Mouse (Mus musculus) neural tube, embryonic 12.5 days (tissue): ENCODE data around the gene 7530416G11Rik. TPM values are rescaled to one million over a fixed set of nuclear protein-coding genes. Genes with fewer than 3 reads are reported as not detected.
A peak's percentile ranks its signal among the peaks of the same experiment; 100 is the strongest.

Experiments
- ATAC-seq: fragments of 200-750 bp; cut with Nextera tagmentation; 2 replicates; pipeline ENCODE4 v1.8.0; 2017; ENCODE audit warnings: low read depth, mild to moderate bottlenecking, moderate TSS enrichment, moderate library complexity; ENCODE audit not compliant: low FRiP score
- H3K27ac ChIP-seq: fragments of 300-500 bp; sonication (generic); 2 replicates; pipeline ENCODE4 v1.5.1; 2016
- H3K27me3 ChIP-seq: fragments of 300-500 bp; sonication (generic); replicated peaks from 2 replicates; pipeline ENCODE4 v1.6.1; 2016; ENCODE audit warnings: mild to moderate bottlenecking
- H3K36me3 ChIP-seq: fragments of 300-500 bp; sonication (generic); 2 replicates; pipeline ENCODE4 v1.6.1; 2016; ENCODE audit warnings: mild to moderate bottlenecking
- H3K4me1 ChIP-seq: fragments of 300-500 bp; sonication (generic); 2 replicates; pipeline ENCODE4 v1.6.1; 2016
- H3K4me2 ChIP-seq: fragments of 300-500 bp; sonication (generic); replicated peaks from 2 replicates; pipeline ENCODE4 v1.6.1; 2016; ENCODE audit warnings: mild to moderate bottlenecking
- H3K4me3 ChIP-seq: fragments of 300-500 bp; sonication (generic); 2 replicates; pipeline ENCODE4 v1.5.1; 2016
- H3K9ac ChIP-seq: fragments of 300-500 bp; sonication (generic); 2 replicates; pipeline ENCODE4 v1.6.1; 2016; ENCODE audit warnings: mild to moderate bottlenecking
- H3K9me3 ChIP-seq: fragments of 300-500 bp; sonication (generic); 2 replicates; pipeline ENCODE4 v1.6.1; 2016; ENCODE audit warnings: mild to moderate bottlenecking
- WGBS: fragments of 180-500 bp; shearing (Covaris S2); methylation state at CpG from one replicate; pipeline ENCODE4 v1.1.7; 2016; 5-methylcytosine and 5-hydroxymethylcytosine counted together
- polyA plus RNA-seq: library from polyadenylated mRNA; unstranded; fragments of >200 nt; fragmentation: Nextera tagmentation; extraction: Ambion mirVana; gene quantifications from 2 replicates; pipeline ENCODE4 v1.2.1, GENCODE M21; 2016

Gene 7530416G11Rik
- polyA plus RNA-seq: not detected in 2 replicates

DNA sequence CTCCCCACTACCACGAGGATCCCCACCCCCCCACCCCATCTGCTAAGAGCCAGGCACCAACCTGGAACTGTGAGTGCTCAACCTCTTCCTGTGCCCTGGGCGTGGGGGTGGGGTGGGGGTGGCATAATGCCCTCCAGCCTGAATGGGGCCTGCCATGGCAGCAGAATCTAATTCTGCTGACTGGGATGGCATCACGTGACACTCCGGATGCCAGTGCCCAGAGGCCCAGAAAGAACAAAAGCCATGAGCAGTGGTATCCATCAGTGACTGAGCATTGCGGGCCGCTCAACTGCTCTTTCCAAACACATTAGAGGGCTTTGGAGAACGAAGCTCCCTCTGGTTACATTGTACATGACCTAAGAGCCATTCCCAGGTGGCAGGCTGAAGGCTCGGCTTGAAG lies at the start of gene 7530416G11Rik:
7530416G11Rik (minus strand) TSS at position 101 of the 400 bp plus-strand sequence.
- H3K27me3 ChIP-seq: no peaks in the 10 kb centered on the region
- peaks cover 39% of the 10 kb centered on the region for H3K4me1 ChIP-seq
- no peak for ATAC-seq
- no peak within 1 kb of the TSS for H3K4me3 ChIP-seq
- H3K9me3 ChIP-seq: no peaks in the 10 kb centered on the region
- no peak within 1 kb of the TSS for H3K9ac ChIP-seq
- no peaks in the 10 kb centered on the region for H3K36me3 ChIP-seq
- no peak within 1 kb of the TSS for H3K4me2 ChIP-seq
- 84% methylated on average over 8 of the region's 8 CpGs for WGBS
- no peak within 1 kb of the TSS for H3K27ac ChIP-seq

DNA sequence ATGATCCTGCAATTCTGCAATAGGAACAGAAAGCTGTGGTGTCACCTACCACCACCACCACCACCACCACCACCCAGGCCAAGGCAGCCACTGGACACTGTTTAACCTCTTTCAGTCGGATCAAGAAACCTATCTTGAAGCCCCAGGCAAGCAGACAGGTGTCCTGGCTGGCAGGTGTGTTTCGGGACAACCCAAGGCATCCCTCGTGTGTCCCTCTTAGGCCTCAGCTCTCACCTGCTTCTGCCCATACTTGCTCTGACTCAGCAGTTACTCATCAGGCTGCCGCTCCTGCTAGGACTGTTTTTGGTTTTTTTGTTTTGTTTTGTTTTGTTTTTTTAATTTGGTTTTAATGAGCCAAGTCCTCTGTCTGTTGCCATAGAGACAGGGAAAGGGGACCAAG lies 43.5 kb upstream of the 7530416G11Rik start:
- no peak overlapping the region for H3K27ac ChIP-seq
- H3K9me3 ChIP-seq: no peaks in the 10 kb centered on the region
- H3K4me2 ChIP-seq: no peak overlapping the region
- H3K9ac ChIP-seq: no peak overlapping the region
- ATAC-seq: no peak
- H3K4me1 ChIP-seq: peaks cover 7% of the 10 kb centered on the region; the same call in 1 of the 2 replicates
- H3K4me3 ChIP-seq: no peak overlapping the region
- peaks cover 12% of the 10 kb centered on the region for H3K36me3 ChIP-seq
- no peaks in the 10 kb centered on the region for H3K27me3 ChIP-seq
- WGBS: 79% methylated on average over 4 of the region's 4 CpGs

DNA sequence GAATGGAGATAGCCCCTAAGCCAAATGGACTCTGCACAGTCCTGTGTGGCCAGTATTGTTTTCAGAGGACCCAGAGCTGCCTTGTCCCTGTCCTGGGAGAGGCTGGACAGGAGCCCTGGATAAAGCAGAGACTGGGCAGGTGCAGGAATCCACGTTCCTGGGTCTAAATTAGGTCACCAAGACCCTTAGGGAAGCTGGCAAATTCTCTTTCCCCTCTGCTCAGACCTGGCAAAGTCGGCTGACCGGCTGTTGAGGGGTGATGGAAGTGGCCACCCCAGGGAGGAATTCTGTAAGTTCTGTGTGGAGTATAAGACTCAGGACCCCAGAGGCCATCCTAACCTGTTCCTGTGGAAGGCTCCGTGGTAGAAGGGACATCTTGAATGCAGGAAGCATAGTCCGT lies 42.3 kb upstream of the 7530416G11Rik start:
- Histone ChIP-seq H3K4me1 (peaks cover 7% of the 10 kb centered on the region; the same call in 1 of the 2 replicates), H3K4me3 (no peak overlapping the region), H3K27ac (no peak overlapping the region), H3K27me3 (no peaks in the 10 kb centered on the region), H3K9me3 (no peaks in the 10 kb centered on the region), H3K4me2 (no peak overlapping the region), H3K9ac (no peak overlapping the region), H3K36me3 (peaks cover 14% of the 10 kb centered on the region; the same call in 1 of the 2 replicates)
- 89% methylated on average over 5 of the region's 5 CpGs for WGBS
- no peak for ATAC-seq

DNA sequence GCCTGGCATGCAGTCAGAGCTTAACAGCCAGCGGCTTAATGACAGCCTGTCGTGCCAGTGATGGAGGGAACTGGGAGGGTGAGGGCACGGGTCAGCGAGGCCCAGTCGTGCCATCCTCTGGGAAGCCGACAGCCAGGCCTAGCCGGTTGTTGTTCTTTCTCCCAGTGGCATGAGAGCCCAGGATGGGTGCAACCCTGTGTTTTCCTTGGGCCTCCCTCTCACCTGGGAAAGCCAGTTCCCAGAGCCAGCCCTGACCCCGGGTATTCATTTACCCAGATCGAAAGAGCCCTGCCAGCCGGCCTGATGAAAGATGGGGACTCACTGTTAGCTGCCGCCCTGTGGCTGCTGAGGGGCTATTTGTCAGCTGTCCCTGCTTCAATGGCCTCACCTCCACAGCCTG lies 35.1 kb upstream of the 7530416G11Rik start:
- Histone ChIP-seq H3K4me2 (no peak overlapping the region), H3K4me3 (no peak overlapping the region), H3K9ac (peak overlapping the region; percentile 35; the same call in 1 of the 2 replicates), H3K4me1 (peaks cover 24% of the 10 kb centered on the region), H3K9me3 (no peaks in the 10 kb centered on the region), H3K27ac (0 out of 2 replicates have a peak overlapping the region, but pooled peaks have one; percentile 10), H3K36me3 (peaks cover 49% of the 10 kb centered on the region), H3K27me3 (0 out of 2 replicates have a peak, but pooled peaks cover 5% of the 10 kb centered on the region)
- ATAC-seq: no peak
- WGBS: 42% methylated on average over 11 of the region's 11 CpGs

DNA sequence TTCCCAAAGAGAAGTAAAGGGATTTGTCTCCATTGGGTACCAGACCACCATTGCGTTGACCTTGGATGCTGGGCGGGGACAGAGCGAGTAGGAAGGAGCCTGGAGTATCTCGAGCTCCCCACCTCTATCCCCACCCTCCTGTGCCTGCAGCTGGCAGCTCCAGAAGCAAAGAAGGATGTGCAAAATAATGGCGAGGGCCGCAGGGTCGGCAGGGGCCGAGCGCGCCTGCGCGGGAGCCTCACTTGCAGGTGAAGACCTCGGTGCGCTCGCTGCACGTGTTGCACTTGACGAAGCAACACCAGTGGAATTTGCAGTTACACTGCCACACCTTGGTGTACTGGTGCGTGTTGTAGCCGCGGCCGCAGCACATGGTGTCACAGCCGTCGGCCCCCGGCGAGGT lies 34.1 kb upstream of the 7530416G11Rik start:
- WGBS: 85% methylated on average over 25 of the region's 25 CpGs
- Histone ChIP-seq H3K36me3 (peaks cover 43% of the 10 kb centered on the region), H3K27me3 (0 out of 2 replicates have a peak, but pooled peaks cover 5% of the 10 kb centered on the region), H3K9ac (no peak overlapping the region), H3K9me3 (no peaks in the 10 kb centered on the region), H3K27ac (no peak overlapping the region), H3K4me1 (peaks cover 24% of the 10 kb centered on the region), H3K4me3 (no peak overlapping the region), H3K4me2 (no peak overlapping the region)
- no peak for ATAC-seq

DNA sequence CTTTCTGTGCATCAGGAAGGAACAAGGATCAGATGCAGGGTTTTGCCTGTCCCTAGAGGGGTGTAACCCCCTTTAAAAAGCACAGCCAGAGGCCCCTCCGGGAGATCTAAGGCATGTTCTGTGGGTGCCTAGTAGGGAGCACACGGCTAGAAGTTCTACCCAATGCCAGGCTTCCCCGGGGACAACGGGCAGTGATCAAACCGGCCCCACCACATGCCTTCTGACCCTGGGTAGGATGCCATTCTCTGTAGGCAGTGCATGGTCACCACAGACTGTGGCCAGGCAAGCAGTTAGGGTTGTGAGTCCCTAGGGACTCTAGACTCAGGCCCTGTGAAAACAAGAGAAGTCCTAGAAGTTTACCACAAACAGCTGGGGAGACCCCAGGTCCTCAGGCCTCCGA lies 31.6 kb upstream of the 7530416G11Rik start:
- H3K4me2 ChIP-seq: no peak overlapping the region
- H3K4me3 ChIP-seq: no peak overlapping the region
- H3K9ac ChIP-seq: no peak overlapping the region
- H3K9me3 ChIP-seq: no peaks in the 10 kb centered on the region
- 0 out of 2 replicates have a peak, but pooled peaks cover 5% of the 10 kb centered on the region for H3K27me3 ChIP-seq
- peaks cover 20% of the 10 kb centered on the region for H3K4me1 ChIP-seq
- WGBS: 89% methylated on average over 6 of the region's 6 CpGs
- no peak for ATAC-seq
- H3K27ac ChIP-seq: no peak overlapping the region
- H3K36me3 ChIP-seq: peaks cover 33% of the 10 kb centered on the region

DNA sequence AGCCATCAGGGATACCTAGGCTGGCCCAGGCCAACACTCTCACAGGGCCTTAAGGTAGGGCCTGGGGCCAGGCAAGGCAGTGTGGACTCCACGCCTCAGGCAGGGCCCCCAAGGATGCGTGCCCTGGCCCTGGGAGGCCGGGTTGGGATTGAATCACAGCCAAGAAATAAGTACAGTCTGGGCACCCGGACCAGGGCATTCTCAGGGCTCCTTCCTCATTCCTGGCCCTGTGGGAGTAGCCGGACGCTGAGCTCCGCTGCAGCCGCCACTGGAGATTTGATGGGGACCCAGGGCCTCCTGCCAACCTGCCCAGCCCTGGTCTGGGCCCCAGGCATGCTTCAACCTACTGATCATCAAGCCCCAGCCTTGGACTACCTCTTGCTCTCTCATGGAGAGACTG lies 31.2 kb upstream of the 7530416G11Rik start:
- Histone ChIP-seq H3K9me3 (no peaks in the 10 kb centered on the region), H3K4me2 (no peak overlapping the region), H3K9ac (no peak overlapping the region), H3K4me1 (peaks cover 16% of the 10 kb centered on the region), H3K27me3 (0 out of 2 replicates have a peak, but pooled peaks cover 5% of the 10 kb centered on the region), H3K36me3 (peaks cover 32% of the 10 kb centered on the region; the same call in 1 of the 2 replicates), H3K27ac (no peak overlapping the region), H3K4me3 (no peak overlapping the region)
- 79% methylated on average over 8 of the region's 8 CpGs for WGBS
- ATAC-seq: no peak

DNA sequence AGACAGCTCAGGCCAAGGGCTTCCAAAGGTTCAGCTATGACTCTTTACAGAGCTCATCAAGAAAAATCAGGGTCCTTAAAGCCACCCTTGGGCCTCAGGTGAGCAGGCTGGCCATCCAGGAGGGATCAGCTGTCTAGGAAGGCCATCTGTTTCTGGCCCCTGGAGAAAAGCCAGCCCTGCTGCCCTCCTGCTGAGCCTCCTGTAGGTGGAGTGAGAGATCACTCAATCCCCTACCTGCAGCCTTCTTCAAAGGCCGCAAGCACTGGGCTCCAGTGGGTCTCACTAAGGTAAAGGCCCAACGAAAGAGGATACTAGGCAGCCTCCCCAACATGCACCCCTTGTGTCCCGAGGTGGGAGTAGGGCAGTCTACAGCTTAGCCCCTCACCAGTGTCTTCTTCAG lies 29.0 kb upstream of the 7530416G11Rik start:
- H3K27ac ChIP-seq: no peak overlapping the region
- H3K27me3 ChIP-seq: 0 out of 2 replicates have a peak, but pooled peaks cover under 1% of the 10 kb centered on the region
- H3K9ac ChIP-seq: no peak overlapping the region
- H3K4me1 ChIP-seq: no peaks in the 10 kb centered on the region
- peaks cover 23% of the 10 kb centered on the region; the same call in 1 of the 2 replicates for H3K36me3 ChIP-seq
- ATAC-seq: no peak
- H3K4me2 ChIP-seq: no peak overlapping the region
- no peak overlapping the region for H3K4me3 ChIP-seq
- no peaks in the 10 kb centered on the region for H3K9me3 ChIP-seq
- 78% methylated on average over 3 of the region's 3 CpGs for WGBS

DNA sequence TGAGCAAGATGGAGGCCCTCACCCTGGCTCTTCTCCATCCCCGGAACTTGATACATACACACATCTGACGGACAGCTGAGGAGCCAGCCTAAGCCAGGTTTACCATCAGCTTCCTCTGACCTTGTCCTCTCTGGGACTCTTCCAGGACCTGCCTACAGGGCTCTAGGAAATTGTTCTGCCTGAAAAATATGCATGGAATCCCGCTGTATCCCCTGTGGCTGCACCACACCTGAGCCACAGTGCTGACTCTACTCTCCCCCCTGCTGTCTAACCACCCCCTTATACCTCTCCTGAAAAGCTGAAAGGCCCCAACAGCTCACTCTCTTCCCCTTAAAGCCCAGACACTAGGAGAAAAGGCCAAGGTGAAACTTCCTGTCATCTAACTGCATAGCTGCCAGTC lies 26.9 kb upstream of the 7530416G11Rik start:
- WGBS: 78% methylated on average over 3 of the region's 3 CpGs
- no peak overlapping the region for H3K27ac ChIP-seq
- ATAC-seq: no peak

DNA sequence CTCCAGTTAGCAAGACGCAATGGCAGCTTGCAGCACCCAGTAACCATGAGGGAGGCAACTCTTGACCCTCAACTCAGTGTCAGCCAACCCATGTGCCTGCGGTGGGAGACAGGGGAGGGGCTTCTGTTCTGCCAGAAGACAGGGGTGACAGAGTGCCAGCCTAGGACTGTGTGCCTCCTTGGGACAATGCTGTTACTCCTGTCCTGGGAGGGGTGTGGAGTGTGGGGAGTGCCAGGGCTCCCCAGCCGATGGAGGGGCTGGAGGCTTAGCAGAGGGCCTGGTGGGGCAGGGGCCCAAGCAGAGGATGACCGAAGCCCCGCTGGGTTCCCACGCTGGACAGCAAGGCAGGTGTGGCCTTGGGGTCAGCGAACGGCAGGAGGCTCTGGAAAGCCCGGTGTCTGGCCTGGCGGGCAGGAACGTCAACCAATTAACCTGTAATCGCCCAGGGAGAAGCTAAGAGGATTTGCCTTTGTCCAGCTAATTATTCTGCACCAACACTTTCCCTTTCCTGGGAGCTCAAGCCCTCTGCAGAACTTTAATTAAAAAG lies 21.4 kb upstream of the 7530416G11Rik start:
- no peak overlapping the region for H3K4me3 ChIP-seq
- no peak overlapping the region for H3K27ac ChIP-seq
- peaks cover 24% of the 10 kb centered on the region for H3K4me1 ChIP-seq
- WGBS: 24% methylated on average over 12 of the region's 12 CpGs
- H3K9ac ChIP-seq: no peak overlapping the region
- no peak overlapping the region; the same call in 1 of the 2 replicates for H3K4me2 ChIP-seq
- H3K36me3 ChIP-seq: no peaks in the 10 kb centered on the region
- no peak for ATAC-seq
- H3K9me3 ChIP-seq: no peaks in the 10 kb centered on the region
- no peaks in the 10 kb centered on the region for H3K27me3 ChIP-seq

More for the DNA sequence above, 26.9 kb upstream of the 7530416G11Rik start:
- H3K9me3 ChIP-seq: no peaks in the 10 kb centered on the region
- H3K4me1 ChIP-seq: 0 out of 2 replicates have a peak, but pooled peaks cover 6% of the 10 kb centered on the region
- H3K9ac ChIP-seq: no peak overlapping the region
- H3K4me2 ChIP-seq: no peak overlapping the region
- peaks cover 7% of the 10 kb centered on the region; the same call in 1 of the 2 replicates for H3K36me3 ChIP-seq
- no peaks in the 10 kb centered on the region for H3K27me3 ChIP-seq
- no peak overlapping the region for H3K4me3 ChIP-seq

DNA sequence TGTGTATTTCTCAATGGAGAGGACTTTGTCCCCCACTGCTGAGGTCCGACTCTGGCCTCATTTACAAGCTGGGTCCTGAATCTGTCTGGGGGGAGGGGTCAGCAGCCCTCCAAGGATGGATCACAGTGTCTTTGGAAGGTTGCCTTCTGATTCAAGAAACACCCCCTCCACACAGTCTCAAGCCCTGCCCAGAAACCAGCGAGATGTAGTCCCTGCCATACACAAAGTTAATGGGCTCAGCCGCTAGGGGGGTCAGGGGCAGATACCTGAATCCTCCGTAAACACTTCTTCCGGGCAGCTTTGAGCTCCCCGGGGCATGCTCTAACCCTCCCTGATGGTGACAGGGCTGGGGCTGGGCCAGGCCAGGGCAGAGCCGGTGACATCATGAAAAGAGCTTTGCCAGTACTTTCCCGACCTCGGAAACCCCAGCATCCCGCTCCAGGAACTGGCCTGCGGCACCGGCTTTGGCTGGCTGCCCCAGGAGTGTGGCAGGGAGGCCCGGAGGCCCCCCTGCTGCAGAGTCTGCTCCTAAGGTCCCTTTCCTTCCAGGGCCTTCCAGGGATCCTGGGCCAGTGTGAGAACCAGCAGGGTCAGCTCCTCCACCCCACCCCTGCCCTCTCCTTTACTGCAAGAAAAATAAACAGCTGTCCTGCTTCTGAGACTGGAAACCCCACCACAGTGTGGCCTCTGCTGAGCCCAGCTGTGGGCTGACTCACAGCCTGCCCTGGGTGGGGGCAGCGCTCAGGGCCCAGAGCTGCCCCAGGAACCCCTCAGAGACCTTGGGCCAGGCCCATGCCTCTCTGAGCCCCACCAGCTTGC lies 20.4 kb upstream of the 7530416G11Rik start:
- H3K9ac ChIP-seq: 0 out of 2 replicates have a peak overlapping the region, but pooled peaks have one; percentile 29
- H3K4me1 ChIP-seq: peaks cover 24% of the 10 kb centered on the region
- H3K36me3 ChIP-seq: no peaks in the 10 kb centered on the region
- H3K27ac ChIP-seq: no peak overlapping the region
- no peak overlapping the region for H3K4me3 ChIP-seq
- no peaks in the 10 kb centered on the region for H3K27me3 ChIP-seq
- peak overlapping the region; percentile 27; the same call in 1 of the 2 replicates for H3K4me2 ChIP-seq
- WGBS: 17% methylated on average over 14 of the region's 14 CpGs
- no peaks in the 10 kb centered on the region for H3K9me3 ChIP-seq
- no peak for ATAC-seq

DNA sequence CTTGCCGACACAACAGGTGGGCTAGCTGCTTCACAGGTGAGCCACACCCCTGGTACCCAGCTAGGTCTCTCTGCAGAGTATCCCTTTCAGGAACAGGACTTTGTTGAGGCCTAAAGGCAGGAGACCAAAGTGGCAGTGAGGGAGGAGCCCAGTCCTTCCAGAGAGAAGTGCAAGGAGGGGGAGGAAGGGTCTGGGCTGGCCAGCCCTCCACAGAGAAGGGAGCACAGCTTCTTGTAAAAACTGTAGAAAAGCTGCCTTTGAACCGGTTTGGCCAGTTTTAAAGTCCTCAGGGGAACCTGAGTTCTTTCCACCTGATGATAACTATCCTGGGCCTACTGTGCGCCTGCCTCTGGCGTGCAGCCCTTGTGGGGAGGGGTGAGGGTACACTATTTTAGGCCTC lies 16.4 kb upstream of the 7530416G11Rik start:
- Histone ChIP-seq H3K4me2 (no peak overlapping the region), H3K36me3 (no peaks in the 10 kb centered on the region), H3K4me3 (no peak overlapping the region), H3K4me1 (peaks cover 15% of the 10 kb centered on the region), H3K27me3 (no peaks in the 10 kb centered on the region), H3K9me3 (no peaks in the 10 kb centered on the region), H3K9ac (no peak overlapping the region), H3K27ac (no peak overlapping the region)
- WGBS: 60% methylated on average over 4 of the region's 4 CpGs
- ATAC-seq: no peak
